ENCODE assay signal across 11 mouse cellular contexts in genomic region chr9:84114254-84114653, GRCm38 (mm10).
A peak's percentile ranks its signal among the peaks of the same experiment; 100 is the strongest.
DNase-seq lines count a peak whose midpoint lies in the region; ATAC-seq and TF ChIP-seq lines count a peak whose summit lies in the region.
"Had no signal": no experiment of that assay in that cellular context is flagged by ENCODE, and none has a peak within 500 bp of the region (broad histone marks: within the 10 kb centered on the region; RNA-seq: fewer than 3 reads in every experiment).

No protein-coding gene starts in this region.

- no peak for TF ChIP-seq EP300 in heart, postnatal 0 days (IDR thresholded peaks at IDR 0.05; ENCODE audit: low read depth)
- no peak for TF ChIP-seq EP300 in CH12.LX (IDR thresholded peaks at IDR 0.05; ENCODE audit: low read length)

- no peaks in the 10 kb centered on the region for H3K9me3 ChIP-seq in heart, postnatal 0 days (replicated peaks; ENCODE audit: control insufficient read depth, low read length)
- H3K9me3 ChIP-seq in CH12.LX (replicated peaks; ENCODE audit: low read length), result no peaks in the 10 kb centered on the region
- H3K9me3 ChIP-seq in embryonic facial prominence, embryonic 13.5 days, result no peaks in the 10 kb centered on the region
- H3K9me3 ChIP-seq in limb, embryonic 13.5 days, result no peaks in the 10 kb centered on the region

- dilution Hi-C loops in CH12.LX (cut with MboI; ENCODE audit: extremely low pct_ligation_motif_present, extremely low pct_unique_long_range_greater_than_20kb, low sequenced_read_pairs), result no loop called here

- TF ChIP-seq POLR2A in CH12.LX (IDR thresholded peaks at IDR 0.05; ENCODE audit: low read depth, low read length), result no peak
- no peak for TF ChIP-seq POLR2A in cerebellum, adult 2 months (IDR thresholded peaks at IDR 0.05; ENCODE audit: borderline replicate concordance, insufficient read depth, low read length)

- no peaks in the 10 kb centered on the region for H3K36me3 ChIP-seq in heart, postnatal 0 days (replicated peaks; ENCODE audit: control insufficient read depth, insufficient read depth, low read length)
- H3K36me3 ChIP-seq in CH12.LX (replicated peaks in 1 of 2; ENCODE audit: control insufficient read depth in 1 of 2, insufficient read depth in 1 of 2, low read length in 1 of 2), result no peaks in the 10 kb centered on the region
- H3K36me3 ChIP-seq in embryonic facial prominence, embryonic 13.5 days, result no peaks in the 10 kb centered on the region
- H3K36me3 ChIP-seq in limb, embryonic 13.5 days, result no peaks in the 10 kb centered on the region

- in situ Hi-C loops in CH12.LX (cut with MboI; ENCODE audit: low pct_ligation_motif_present, low pct_unique_long_range_greater_than_20kb, low sequenced_read_pairs), result no loop called here

- H3K9ac ChIP-seq in heart, postnatal 0 days (replicated peaks; ENCODE audit: low read depth, low read length), result no peak overlapping the region
- peak overlapping the region; percentile 59 for H3K9ac ChIP-seq in CH12.LX (ENCODE audit: insufficient read depth, low read depth)
- H3K9ac ChIP-seq in embryonic facial prominence, embryonic 13.5 days, result peak overlapping the region; percentile 49; the same call in 1 of the 2 replicates
- peak overlapping the region; percentile 61 for H3K9ac ChIP-seq in limb, embryonic 13.5 days

- TF ChIP-seq RAD21 in CH12.LX (IDR thresholded peaks at IDR 0.05; ENCODE audit: low read depth, low read length), result no peak

- H3K27me3 ChIP-seq in heart, postnatal 0 days (ENCODE audit: control insufficient read depth, insufficient read depth, low read length), result no peaks in the 10 kb centered on the region
- H3K27me3 ChIP-seq in CH12.LX (replicated peaks), result no peaks in the 10 kb centered on the region
- H3K27me3 ChIP-seq in embryonic facial prominence, embryonic 13.5 days, result no peaks in the 10 kb centered on the region
- no peaks in the 10 kb centered on the region for H3K27me3 ChIP-seq in limb, embryonic 13.5 days
- H3K27me3 ChIP-seq in cerebellum, adult 2 months (ENCODE audit: control insufficient read depth, insufficient read depth, low read length), result no peaks in the 10 kb centered on the region

- DNase-seq in heart, postnatal 0 days (ENCODE audit: low spot score), result no peak
- DNase-seq in heart, postnatal 14 days, result no peak
- no peak for DNase-seq in CH12.LX (ENCODE audit: extremely low read depth)
- no peak for DNase-seq in cerebellum, adult 18-20 months
- DNase-seq in urinary bladder, postnatal 4 days (ENCODE audit: low spot score in 2 of 2), result no peak
- no peak for DNase-seq in cerebellum, adult 2 months
- DNase-seq: layer of hippocampus, adult 9-11 months; thymus, postnatal 25 days had no signal

- intact Hi-C loops in heart, postnatal 14 days (cut with DNase I), result no loop called here

- ATAC-seq in heart, postnatal 0 days (ENCODE audit: insufficient read depth, low read depth), result no peak
- no peak for ATAC-seq in embryonic facial prominence, embryonic 13.5 days (ENCODE audit: insufficient number of reproducible peaks, insufficient read depth, low FRiP score, low TSS enrichment, low read depth)
- ATAC-seq in limb, embryonic 13.5 days (ENCODE audit: low FRiP score, low read depth), result no peak
- ATAC-seq: activated CD4-positive, CD25-positive, alpha-beta regulatory T cell, adult 4 months had no signal

- peaks cover 14% of the 10 kb centered on the region; the same call in 1 of the 2 replicates for H3K4me1 ChIP-seq in heart, postnatal 0 days (ENCODE audit: control insufficient read depth, insufficient read depth)
- H3K4me1 ChIP-seq in CH12.LX (ENCODE audit: control insufficient read depth in 1 of 2, insufficient read depth in 2 of 2), result peaks cover 5 to 19% of the 10 kb centered on the region in 2 experiments
- peaks cover 29% of the 10 kb centered on the region for H3K4me1 ChIP-seq in embryonic facial prominence, embryonic 13.5 days
- peaks cover 47% of the 10 kb centered on the region for H3K4me1 ChIP-seq in limb, embryonic 13.5 days
- peaks cover 10% of the 10 kb centered on the region for H3K4me1 ChIP-seq in cerebellum, adult 2 months (ENCODE audit: control insufficient read depth, insufficient read depth, low read length)

- H3K27ac ChIP-seq in heart, postnatal 0 days (ENCODE audit: low read depth), result no peak overlapping the region
- no peak overlapping the region for H3K27ac ChIP-seq in CH12.LX (ENCODE audit: insufficient read depth, low read depth)
- H3K27ac ChIP-seq in embryonic facial prominence, embryonic 13.5 days, result no peak overlapping the region
- H3K27ac ChIP-seq in limb, embryonic 13.5 days, result peak overlapping the region; percentile 39; the same call in 1 of the 2 replicates
- no peak overlapping the region for H3K27ac ChIP-seq in cerebellum, adult 2 months (ENCODE audit: insufficient read depth, low read length)

- no peaks in the 10 kb centered on the region for H3K79me2 ChIP-seq in CH12.LX (replicated peaks; ENCODE audit: control insufficient read depth, extremely low read depth, insufficient read depth, poor library complexity, severe bottlenecking)

- no peak for TF ChIP-seq CTCF in heart, postnatal 0 days (IDR thresholded peaks at IDR 0.05; ENCODE audit: low read depth)
- TF ChIP-seq CTCF in CH12.LX (conservative IDR thresholded peaks at IDR 0.05 in 1 of 2, IDR thresholded peaks at IDR 0.05 in 1 of 2; ENCODE audit: low read depth in 2 of 2, low read length in 2 of 2), result no peak
- TF ChIP-seq CTCF in cerebellum, adult 2 months (IDR thresholded peaks at IDR 0.05; ENCODE audit: borderline replicate concordance, insufficient read depth, low read depth, low read length), result no peak

- H3K4me2 ChIP-seq in heart, postnatal 0 days (ENCODE audit: low read depth, low read length), result peak overlapping the region; percentile 39
- H3K4me2 ChIP-seq in CH12.LX (ENCODE audit: insufficient read depth, low read depth, poor library complexity, severe bottlenecking), result peak overlapping the region; percentile 84
- peak overlapping the region; percentile 66 for H3K4me2 ChIP-seq in embryonic facial prominence, embryonic 13.5 days
- H3K4me2 ChIP-seq in limb, embryonic 13.5 days (replicated peaks), result peak overlapping the region; percentile 71

- peak overlapping the region; percentile 4; the same call in 1 of the 2 replicates for H3K4me3 ChIP-seq in heart, postnatal 0 days (ENCODE audit: low read depth, low read length)
- H3K4me3 ChIP-seq in CH12.LX (replicated peaks in 1 of 3; ENCODE audit: low read depth in 2 of 3, low read length in 2 of 3, poor library complexity in 1 of 3), result peak overlapping the region in 2 of 3 experiments; percentile 20 to 53
- peak overlapping the region; percentile 44 for H3K4me3 ChIP-seq in embryonic facial prominence, embryonic 13.5 days
- peak overlapping the region; percentile 45 for H3K4me3 ChIP-seq in limb, embryonic 13.5 days
- no peak overlapping the region for H3K4me3 ChIP-seq in cerebellum, adult 2 months (replicated peaks; ENCODE audit: insufficient read depth, low read depth, low read length)

- 70% methylated on average over 13 of the region's 13 CpGs for whole genome bisulfite sequencing in heart, postnatal 0 days
- 12% methylated on average over 13 of the region's 13 CpGs for WGBS in embryonic facial prominence, embryonic 13.5 days
- WGBS in limb, embryonic 13.5 days, result 14% methylated on average over 13 of the region's 13 CpGs
- WGBS in cerebellum, adult 2 months, result 91% methylated on average over 13 of the region's 13 CpGs

TF ChIP-seq in CH12.LX, 34 proteins besides CTCF, POLR2A, EP300 and RAD21:
- TF ChIP-seq ELF1 (IDR thresholded peaks at IDR 0.05; ENCODE audit: low read depth, low read length) (no peak), NRF1 (IDR thresholded peaks at IDR 0.05; ENCODE audit: low read depth, low read length) (no peak)
